In genomic region chr16:14377321-14377720, GRCm38 (mm10) we compare ENCODE assay signal across 8 mouse cellular contexts. TPM values are rescaled to one million over a fixed set of nuclear protein-coding genes. Genes with fewer than 3 reads are reported as not detected.
A peak's percentile ranks its signal among the peaks of the same experiment; 100 is the strongest.
DNase-seq lines count a peak whose midpoint lies in the region.

No protein-coding gene starts in this region.

- intact Hi-C loops in heart, postnatal 10 days (cut with DNase I) = no loop called here

- DNase-seq in adrenal gland, postnatal 14 days = peak; percentile 52
- no peak for DNase-seq in adrenal gland, adult 8-10 months
- DNase-seq in ovary, postnatal 36 days (ENCODE audit: low spot score) = peak; percentile 24
- DNase-seq in ovary, postnatal 10 days (ENCODE audit: low spot score) = no peak
- peak; percentile 79 to 86 for DNase-seq in heart, postnatal 10 days
- peak; percentile 38 to 73 for DNase-seq in layer of hippocampus, postnatal 36 days
- peak; percentile 96 for DNase-seq in skeletal muscle tissue, adult 2 months (ENCODE audit: low read depth, low spot score)
- no peak for DNase-seq in embryo, embryonic 10.5 days (ENCODE audit: low spot score)

RNA-seq across cellular contexts. Expression of gene Abcc1, which starts 16.0 kb away (rescaled TPM):
- 20.6 and 24.1 TPM in 2 replicates for total RNA-seq in adrenal gland, postnatal 14 days (2021)
- total RNA-seq in adrenal gland, adult 8-10 months (2022) = 10 to 100 TPM; 20.7 to 36.7 (median 28.5) TPM
- total RNA-seq in heart, postnatal 10 days (2021) = 10 to 100 TPM; 22.5 to 30.4 TPM
- 10 to 100 TPM; 13.1 to 13.6 TPM for total RNA-seq in layer of hippocampus, postnatal 36 days (2021)

Comparison
In these comparisons a context has a peak if more than half of its experiments do, and no peak if none do; other contexts are left out.
1. DNase-seq: peak in adrenal gland, postnatal 14 days (single experiment), ovary, postnatal 36 days (single experiment), heart, postnatal 10 days (2 of 2), layer of hippocampus, postnatal 36 days (2 of 2) and skeletal muscle tissue, adult 2 months (single experiment); none in adrenal gland, adult 8-10 months (single experiment), ovary, postnatal 10 days (single experiment) and embryo, embryonic 10.5 days (single experiment).